Mouse (Mus musculus) liver, embryonic 16.5 days (tissue): ENCODE measurements at regions not wholly inside any gene's neighbourhood (a gene's known extent, or its start where the extent isn't known, plus 50 kb on each side); places are given as distances from the start of the nearest gene placed in this dataset.

Experiments
- ATAC-seq: fragments of 200-750 bp; cut with Nextera tagmentation; 2 replicates; pipeline ENCODE4 v1.8.0; 2017; ENCODE audit warnings: low read depth, mild to moderate bottlenecking, moderate number of reproducible peaks, moderate library complexity
- H3K27ac ChIP-seq: fragments of 300-500 bp; sonication (generic); 2 replicates; pipeline ENCODE4 v1.5.1; 2014; ENCODE audit warnings: mild to moderate bottlenecking, low read length
- H3K27me3 ChIP-seq: fragments of 300-500 bp; sonication (generic); 2 replicates; pipeline ENCODE4 v1.6.1; 2014; ENCODE audit warnings: low read depth, low read length, mixed read lengths; ENCODE audit not compliant: control insufficient read depth, insufficient read depth
- H3K36me3 ChIP-seq: fragments of 300-500 bp; sonication (generic); 2 replicates; pipeline ENCODE4 v1.6.1; 2014; ENCODE audit warnings: mild to moderate bottlenecking; ENCODE audit not compliant: control insufficient read depth, insufficient read depth
- H3K4me1 ChIP-seq: fragments of 300-500 bp; sonication (generic); 2 replicates; pipeline ENCODE4 v1.6.1; 2014; ENCODE audit warnings: low read depth, low read length, mixed read lengths; ENCODE audit not compliant: control insufficient read depth
- H3K4me2 ChIP-seq: fragments of 300-500 bp; sonication (generic); 2 replicates; pipeline ENCODE4 v1.6.1; 2014; ENCODE audit warnings: low read depth, low read length, mixed read lengths
- H3K4me3 ChIP-seq: fragments of 300-500 bp; sonication (generic); 2 replicates; pipeline ENCODE4 v1.5.1; 2014; ENCODE audit warnings: low read depth, mild to moderate bottlenecking, low read length
- H3K9ac ChIP-seq: fragments of 300-500 bp; sonication (generic); 2 replicates; pipeline ENCODE4 v1.6.1; 2014; ENCODE audit warnings: low read depth, low read length
- H3K9me3 ChIP-seq: fragments of 300-500 bp; sonication (generic); replicated peaks from 2 replicates; pipeline ENCODE4 v1.6.1; 2016; ENCODE audit warnings: low read length; ENCODE audit not compliant: control insufficient read depth
- whole genome bisulfite sequencing: fragments of 180-500 bp; shearing (Covaris S2); extraction: QIAGEN DNeasy Blood & Tissue Kit; methylation state at CpG from one replicate; pipeline ENCODE4 v1.1.7; 2014; ENCODE audit not compliant: insufficient replicate concordance; 5-methylcytosine and 5-hydroxymethylcytosine counted together

DNA sequence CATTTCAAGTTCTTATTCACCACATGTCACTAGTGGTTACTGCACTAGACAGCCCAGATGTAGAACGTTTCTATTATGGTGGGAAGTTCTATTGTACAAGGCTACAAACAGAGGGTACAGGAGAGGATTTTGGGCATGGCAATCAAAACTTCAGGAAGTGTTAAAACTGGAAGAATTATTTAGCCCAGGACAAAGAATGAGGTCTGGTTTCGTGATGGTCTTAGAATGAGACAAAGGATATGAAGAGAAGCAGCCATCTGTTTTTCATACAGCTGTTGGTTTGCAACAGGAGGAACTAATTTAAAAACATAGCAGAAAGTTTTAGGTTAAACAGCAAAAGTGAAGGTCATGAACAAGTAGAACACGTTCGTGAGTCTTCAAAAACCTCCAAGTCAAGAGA is 179.2 kb upstream of the C030005K15Rik start:
- no peak for ATAC-seq
- WGBS = 47% methylated on average over 4 of the region's 4 CpGs
- no peak overlapping the region for H3K9ac ChIP-seq

DNA sequence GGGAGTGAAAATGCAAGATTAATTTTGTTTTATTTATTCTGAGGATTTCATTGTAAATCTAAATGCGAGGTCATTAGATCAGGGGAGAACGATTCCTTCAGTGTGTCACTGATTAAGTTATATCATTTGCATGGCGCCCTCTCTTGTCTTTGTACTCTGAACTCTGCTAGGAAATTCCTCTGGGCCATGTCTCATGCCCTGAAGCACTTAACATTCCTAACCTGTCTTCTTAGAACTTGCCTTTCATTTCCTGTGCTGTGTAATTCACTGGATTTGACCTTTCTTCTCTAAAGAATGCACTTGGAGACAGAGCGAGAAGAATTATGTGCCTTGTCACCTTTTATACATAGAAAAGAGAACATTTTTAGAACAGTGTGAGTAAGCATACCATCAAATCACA is 199.0 kb upstream of the C030005K15Rik start:
- ATAC-seq = no peak
- H3K9me3 ChIP-seq = no peaks in the 10 kb centered on the region
- 58% methylated on average over 4 of the region's 4 CpGs for WGBS

More for the DNA sequence above, 179.2 kb upstream of the C030005K15Rik start:
- no peaks in the 10 kb centered on the region for H3K27me3 ChIP-seq
- H3K9me3 ChIP-seq = no peaks in the 10 kb centered on the region
- H3K4me2 ChIP-seq = no peak overlapping the region
- no peaks in the 10 kb centered on the region for H3K4me1 ChIP-seq
- H3K4me3 ChIP-seq = no peak overlapping the region
- H3K36me3 ChIP-seq = no peaks in the 10 kb centered on the region
- H3K27ac ChIP-seq = no peak overlapping the region

DNA sequence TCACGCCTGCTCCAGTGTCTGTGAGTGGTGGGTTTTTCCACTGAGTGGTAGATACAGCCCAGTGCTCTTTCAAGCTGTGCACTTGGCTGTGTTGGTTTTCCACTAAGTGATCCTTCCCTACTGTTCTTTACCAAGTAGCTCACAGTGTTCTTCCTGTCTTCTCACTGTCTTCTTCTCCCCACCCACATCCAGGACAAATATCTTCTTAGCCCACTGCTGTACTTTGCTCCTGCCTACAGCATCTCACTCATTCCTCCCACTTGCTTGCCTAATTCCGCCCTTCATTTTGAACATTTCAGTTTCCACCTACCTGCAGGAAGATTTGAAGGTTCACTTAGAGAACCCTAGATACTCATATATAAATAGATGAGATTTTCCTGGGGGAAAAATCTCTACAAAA is 213.8 kb upstream of the C030005K15Rik start:
- H3K27ac ChIP-seq = no peak overlapping the region
- no peaks in the 10 kb centered on the region for H3K36me3 ChIP-seq
- 69% methylated on average over 2 of the region's 2 CpGs for WGBS
- no peak overlapping the region for H3K4me3 ChIP-seq
- H3K4me1 ChIP-seq = no peaks in the 10 kb centered on the region
- H3K9me3 ChIP-seq = no peaks in the 10 kb centered on the region
- no peak overlapping the region for H3K4me2 ChIP-seq
- H3K9ac ChIP-seq = no peak overlapping the region
- no peak for ATAC-seq
- H3K27me3 ChIP-seq = no peaks in the 10 kb centered on the region

More for the DNA sequence above, 199.0 kb upstream of the C030005K15Rik start:
- Histone ChIP-seq H3K27me3 (no peaks in the 10 kb centered on the region), H3K9ac (no peak overlapping the region), H3K36me3 (no peaks in the 10 kb centered on the region), H3K27ac (no peak overlapping the region), H3K4me3 (no peak overlapping the region), H3K4me1 (no peaks in the 10 kb centered on the region), H3K4me2 (no peak overlapping the region)

DNA sequence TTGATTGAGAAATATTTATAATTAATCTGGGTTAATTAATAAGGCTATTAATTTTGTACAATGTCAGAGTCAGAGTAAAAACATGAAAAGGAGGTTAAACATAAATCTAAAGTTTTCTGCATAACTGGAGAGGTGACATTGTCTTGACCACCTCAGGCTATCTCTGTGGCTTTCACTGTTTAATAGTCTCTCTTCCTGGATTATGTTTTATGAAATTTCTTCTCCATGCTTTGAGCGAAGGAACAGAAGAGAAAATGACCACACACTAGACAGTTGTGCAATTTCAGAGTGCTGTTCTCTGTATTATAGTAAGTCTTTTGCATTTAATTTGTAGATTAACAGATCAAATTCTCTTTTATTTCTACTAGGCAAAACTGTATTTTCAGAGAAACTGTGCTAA is 239.3 kb upstream of the C030005K15Rik start:
- H3K9ac ChIP-seq = no peak overlapping the region
- no peak overlapping the region for H3K4me2 ChIP-seq
- no peaks in the 10 kb centered on the region for H3K36me3 ChIP-seq
- no peak overlapping the region for H3K4me3 ChIP-seq
- no peak for ATAC-seq
- H3K27me3 ChIP-seq = no peaks in the 10 kb centered on the region
- no peak overlapping the region for H3K27ac ChIP-seq
- no peaks in the 10 kb centered on the region for H3K4me1 ChIP-seq
- 64% methylated on average over 1 of the region's 1 CpGs for WGBS
- H3K9me3 ChIP-seq = no peaks in the 10 kb centered on the region; the same call in 1 of the 2 replicates

DNA sequence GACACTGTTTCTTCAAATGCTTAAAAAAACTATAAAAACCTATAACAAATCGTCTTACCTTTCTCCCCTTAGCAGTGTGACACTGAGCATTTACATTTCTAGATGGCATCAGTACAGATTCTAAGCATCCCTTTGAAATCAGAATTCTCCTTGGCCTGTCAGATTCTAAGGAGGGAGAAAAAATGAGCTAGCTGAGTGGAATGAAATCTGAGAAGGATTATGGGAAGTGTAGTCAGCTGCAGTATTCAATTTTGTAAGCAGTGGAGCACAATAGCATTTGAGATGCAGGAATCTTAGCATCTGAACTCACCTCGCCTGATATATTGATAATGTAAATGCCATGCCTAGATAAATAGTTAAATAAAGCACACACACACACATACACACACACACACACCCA is 240.4 kb upstream of the C030005K15Rik start:
- Histone ChIP-seq H3K4me3 (no peak overlapping the region), H3K27ac (no peak overlapping the region), H3K27me3 (no peaks in the 10 kb centered on the region), H3K9me3 (no peaks in the 10 kb centered on the region; the same call in 1 of the 2 replicates), H3K9ac (no peak overlapping the region), H3K4me2 (no peak overlapping the region), H3K36me3 (no peaks in the 10 kb centered on the region), H3K4me1 (no peaks in the 10 kb centered on the region)
- no peak for ATAC-seq
- 49% methylated on average over 2 of the region's 2 CpGs for WGBS

DNA sequence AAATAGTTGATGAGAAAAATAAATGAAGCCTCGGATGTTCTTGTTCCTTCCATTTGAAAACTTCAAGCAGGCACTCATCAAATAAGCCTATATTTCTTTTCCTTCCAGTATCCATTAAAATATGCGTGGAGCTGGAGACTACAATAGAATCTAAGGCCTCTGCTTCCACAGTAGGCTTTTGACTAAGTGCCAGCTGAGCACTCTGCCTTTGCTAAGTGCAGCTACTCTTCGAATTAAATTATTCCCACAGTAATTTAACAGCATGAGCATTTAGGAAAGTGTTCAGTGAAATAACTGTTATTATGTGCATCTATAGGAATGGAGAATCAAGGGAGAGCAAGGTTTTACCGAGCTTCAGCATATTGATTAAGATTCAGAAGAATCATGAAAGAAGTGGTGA is 280.5 kb upstream of the C030005K15Rik start:
- Histone ChIP-seq H3K9ac (no peak overlapping the region), H3K36me3 (no peaks in the 10 kb centered on the region), H3K27me3 (no peaks in the 10 kb centered on the region), H3K4me3 (no peak overlapping the region), H3K9me3 (no peaks in the 10 kb centered on the region), H3K4me1 (no peaks in the 10 kb centered on the region), H3K27ac (no peak overlapping the region), H3K4me2 (no peak overlapping the region)
- ATAC-seq = no peak
- 43% methylated on average over 4 of the region's 4 CpGs for WGBS

DNA sequence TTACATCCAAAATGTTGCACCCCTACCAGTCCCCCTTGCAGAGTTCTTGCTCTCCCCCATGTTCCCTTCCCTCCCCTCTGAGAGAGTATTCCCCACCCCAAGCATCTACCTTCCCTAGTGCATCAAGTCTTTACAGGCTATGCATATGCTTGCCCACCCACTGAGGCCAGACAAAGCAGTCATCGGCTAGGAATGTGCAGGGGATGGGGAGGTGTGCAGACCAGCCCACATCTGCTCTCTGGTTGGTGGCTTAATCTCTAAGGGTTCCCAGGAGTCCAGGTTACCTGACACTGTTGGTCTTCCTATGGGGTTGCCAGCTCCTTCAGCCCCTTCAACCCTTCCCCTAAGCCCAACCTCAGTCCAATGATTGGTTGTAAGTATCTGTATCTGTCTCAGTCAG is 281.8 kb upstream of the C030005K15Rik start:
- Histone ChIP-seq H3K4me1 (no peaks in the 10 kb centered on the region), H3K36me3 (no peaks in the 10 kb centered on the region), H3K4me2 (no peak overlapping the region), H3K27ac (no peak overlapping the region), H3K9ac (no peak overlapping the region), H3K9me3 (no peaks in the 10 kb centered on the region), H3K27me3 (no peaks in the 10 kb centered on the region), H3K4me3 (no peak overlapping the region)
- WGBS = 42% methylated on average over 1 of the region's 1 CpGs
- ATAC-seq = no peak

DNA sequence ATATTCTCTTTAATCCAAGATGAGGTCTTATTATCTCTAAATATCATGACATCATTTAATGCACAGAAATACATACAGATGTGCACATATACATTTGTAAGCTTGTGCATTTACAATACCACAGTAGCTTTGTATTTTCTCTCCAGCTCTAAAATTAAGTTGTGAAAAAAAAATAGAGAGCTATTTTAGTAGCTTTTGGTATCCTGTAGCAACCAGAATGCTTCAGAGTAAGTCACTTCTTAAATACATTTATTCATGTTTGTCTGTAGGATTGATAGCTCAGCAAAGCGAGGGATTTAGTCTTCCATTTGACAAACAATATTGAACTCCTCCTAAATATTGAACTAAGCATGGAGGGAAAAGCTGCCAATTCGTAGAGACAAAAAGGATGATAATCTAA is 286.4 kb upstream of the C030005K15Rik start:
- Histone ChIP-seq H3K9me3 (no peaks in the 10 kb centered on the region), H3K4me1 (no peaks in the 10 kb centered on the region), H3K4me3 (no peak overlapping the region), H3K27ac (no peak overlapping the region), H3K9ac (no peak overlapping the region), H3K36me3 (no peaks in the 10 kb centered on the region), H3K4me2 (no peak overlapping the region), H3K27me3 (no peaks in the 10 kb centered on the region)
- WGBS = 44% methylated on average over 2 of the region's 2 CpGs
- ATAC-seq = no peak

DNA sequence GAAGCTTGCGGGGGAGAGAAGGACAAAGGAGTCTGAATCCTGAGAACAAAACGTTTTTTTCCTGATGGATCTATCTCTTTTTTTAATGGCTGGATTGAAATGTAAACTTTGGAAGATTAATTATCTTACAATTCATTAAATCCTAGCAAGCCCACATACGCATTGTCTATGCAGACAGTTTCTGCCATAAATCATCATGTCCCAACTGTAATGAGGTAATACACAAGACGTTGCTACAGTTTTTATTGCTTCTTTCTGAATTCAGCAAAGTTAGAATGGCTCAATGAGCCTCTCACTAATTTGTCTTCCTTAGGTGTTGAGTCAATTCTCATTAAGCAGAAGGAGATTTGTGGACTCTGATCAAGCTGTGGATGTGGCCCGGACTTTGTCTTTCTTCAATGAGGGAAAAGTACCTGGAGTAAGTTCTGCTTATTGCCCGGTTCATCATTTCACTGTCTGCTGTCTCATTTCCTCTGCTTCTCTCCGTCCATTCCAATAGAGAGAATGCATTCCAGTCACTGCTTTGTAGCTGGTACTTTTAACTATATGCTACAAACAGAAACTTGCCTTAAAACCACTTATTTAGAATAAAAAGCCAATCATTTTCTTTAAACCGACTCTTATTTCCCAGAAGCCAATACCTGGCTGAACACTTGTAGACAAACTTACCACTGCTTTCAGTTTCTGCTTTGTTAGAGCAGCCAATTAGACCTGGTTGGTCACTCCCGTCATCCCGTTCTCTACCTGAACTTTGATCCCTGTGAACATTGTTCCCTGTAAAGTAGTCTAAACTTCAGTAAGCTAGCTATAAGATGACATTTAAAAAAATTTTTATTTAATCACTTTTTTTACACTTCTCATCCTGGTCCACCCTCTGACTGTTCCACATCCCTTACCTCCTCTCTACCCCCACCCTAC is 288.7 kb upstream of the C030005K15Rik start:
- Histone ChIP-seq H3K27ac (no peak overlapping the region), H3K4me3 (no peak overlapping the region), H3K4me2 (no peak overlapping the region), H3K27me3 (no peaks in the 10 kb centered on the region), H3K36me3 (no peaks in the 10 kb centered on the region), H3K4me1 (no peaks in the 10 kb centered on the region), H3K9me3 (no peaks in the 10 kb centered on the region), H3K9ac (no peak overlapping the region)
- 55% methylated on average over 10 of the region's 10 CpGs for WGBS
- ATAC-seq = no peak
